Mouse (Mus musculus) fat pad, adult 2 months (tissue): ENCODE measurements at regions not wholly inside any gene's neighbourhood (a gene's known extent, or its start where the extent isn't known, plus 50 kb on each side); places are given as distances from the start of the nearest gene placed in this dataset.

Source experiments
- DNase-seq: peaks from one replicate; pipeline ENCODE4 v3.0.0-alpha.2; 2011; ENCODE audit warnings: low read depth, low spot score; ENCODE audit errors: extremely low read depth

- no peak for DNase-seq
Measured at GRCm38 (mm10) chr6:51039486-51040180, 385.4 kb upstream of the Npvf start.

DNA sequence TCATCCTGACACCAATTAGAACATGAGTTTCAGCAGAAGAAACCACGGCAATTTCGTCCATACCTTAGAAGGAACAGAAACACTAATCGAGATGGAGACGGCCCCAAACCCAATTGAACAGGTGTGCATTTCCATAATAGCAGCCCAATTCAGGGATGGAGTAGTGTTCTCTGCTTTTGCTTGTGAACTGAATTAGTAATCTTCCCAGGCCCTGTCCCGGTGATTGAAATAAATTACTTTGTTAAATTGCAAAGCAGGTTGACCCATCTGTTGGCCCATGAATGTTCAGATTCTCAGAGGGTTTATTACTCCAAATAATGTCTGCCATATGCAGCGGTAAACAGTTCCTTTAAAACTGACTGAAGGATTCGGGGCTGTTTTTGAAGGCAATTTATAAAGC lies 388.5 kb upstream of the Nfe2l3 start:
- DNase-seq: no peak

DNA sequence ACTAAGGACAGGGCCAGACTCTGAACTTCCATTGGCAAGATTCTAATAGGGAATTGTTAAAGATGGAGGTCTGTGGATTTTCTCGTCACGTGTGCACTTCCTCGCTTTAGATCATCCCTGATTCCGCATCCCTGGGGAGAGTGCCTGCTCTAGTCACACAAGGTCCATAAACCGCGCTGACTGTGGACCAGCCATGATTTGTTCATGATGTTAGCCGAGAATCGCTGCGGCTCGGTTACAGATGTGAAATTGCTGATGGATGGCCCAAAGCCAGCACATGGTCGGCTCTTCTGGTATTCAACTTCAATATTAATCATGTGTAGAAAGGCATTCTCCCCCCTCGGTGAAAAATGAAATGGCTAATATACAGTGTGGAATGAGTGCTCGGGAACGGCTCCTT lies 387.6 kb upstream of the Nfe2l3 start:
- no peak for DNase-seq

- no peak for DNase-seq
Measured at GRCm38 (mm10) chr6:51052451-51052921, 380.0 kb upstream of the Nfe2l3 start.

- no peak for DNase-seq
Measured at GRCm38 (mm10) chr6:51057229-51057628, 375.2 kb upstream of the Nfe2l3 start.

- DNase-seq: no peak
Measured at GRCm38 (mm10) chr6:51059923-51060847, 372.3 kb upstream of the Nfe2l3 start.

DNA sequence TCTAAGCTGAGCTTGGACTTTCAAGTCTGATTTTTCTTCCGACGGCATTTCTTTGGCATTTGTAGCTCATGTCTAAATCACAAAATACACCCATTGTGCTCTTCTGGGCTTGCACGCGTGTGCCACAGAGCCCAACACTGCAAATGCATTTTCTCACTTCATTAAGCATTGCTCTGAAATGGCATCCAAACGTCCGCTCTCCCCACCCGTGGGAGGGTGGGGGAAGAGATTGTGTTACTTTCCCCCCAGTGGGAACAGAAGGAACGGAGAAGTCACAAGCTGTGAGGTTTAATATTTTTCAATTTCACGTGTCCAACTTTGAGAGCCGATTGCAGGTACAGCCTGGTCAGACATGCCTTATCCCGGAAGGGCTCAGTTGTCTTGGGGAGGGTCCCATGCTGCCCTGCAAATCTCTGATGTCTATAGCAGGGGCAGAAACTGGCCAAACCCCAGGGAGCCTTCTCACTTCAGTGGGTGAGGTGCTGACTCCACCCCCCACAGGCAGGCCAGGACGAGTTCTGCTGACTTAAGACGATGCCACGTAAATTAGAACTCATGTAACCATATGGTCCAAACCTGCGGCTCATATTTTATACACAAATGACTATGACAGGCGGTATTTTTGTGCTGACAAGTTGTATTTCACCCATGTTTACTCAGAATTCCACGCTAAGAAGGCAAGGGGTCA lies 371.5 kb upstream of the Nfe2l3 start:
- DNase-seq: no peak

GRCm38 (mm10) chr6:51065156-51065555 lies 367.3 kb upstream of the Nfe2l3 start:
- DNase-seq: no peak

- DNase-seq: no peak
Measured at GRCm38 (mm10) chr6:51067332-51067731, 365.1 kb upstream of the Nfe2l3 start.

DNA sequence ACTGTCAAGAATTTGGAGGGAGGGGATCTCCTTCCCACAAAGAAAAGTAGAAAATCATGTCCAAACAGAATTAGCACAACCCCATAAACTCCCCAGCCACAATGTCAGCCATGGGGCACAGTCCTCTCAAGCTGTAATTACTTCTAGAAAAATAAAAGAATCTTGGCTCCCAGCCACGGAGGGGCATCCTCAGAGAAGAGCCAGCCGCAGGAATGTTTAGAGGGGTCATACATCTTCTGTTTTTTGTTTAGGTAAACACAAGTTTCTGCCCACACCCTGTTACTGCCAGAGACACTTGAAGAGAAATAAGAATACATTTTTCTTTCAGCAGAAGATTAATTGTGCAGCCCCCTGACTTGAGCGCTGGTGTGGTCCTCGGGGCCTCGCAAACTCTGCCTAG lies 362.5 kb upstream of the Nfe2l3 start:
- no peak for DNase-seq

- DNase-seq: no peak
Measured at GRCm38 (mm10) chr6:51071243-51071642, 361.2 kb upstream of the Nfe2l3 start.

GRCm38 (mm10) chr6:51075026-51075425 lies 357.4 kb upstream of the Nfe2l3 start:
- no peak for DNase-seq

DNA sequence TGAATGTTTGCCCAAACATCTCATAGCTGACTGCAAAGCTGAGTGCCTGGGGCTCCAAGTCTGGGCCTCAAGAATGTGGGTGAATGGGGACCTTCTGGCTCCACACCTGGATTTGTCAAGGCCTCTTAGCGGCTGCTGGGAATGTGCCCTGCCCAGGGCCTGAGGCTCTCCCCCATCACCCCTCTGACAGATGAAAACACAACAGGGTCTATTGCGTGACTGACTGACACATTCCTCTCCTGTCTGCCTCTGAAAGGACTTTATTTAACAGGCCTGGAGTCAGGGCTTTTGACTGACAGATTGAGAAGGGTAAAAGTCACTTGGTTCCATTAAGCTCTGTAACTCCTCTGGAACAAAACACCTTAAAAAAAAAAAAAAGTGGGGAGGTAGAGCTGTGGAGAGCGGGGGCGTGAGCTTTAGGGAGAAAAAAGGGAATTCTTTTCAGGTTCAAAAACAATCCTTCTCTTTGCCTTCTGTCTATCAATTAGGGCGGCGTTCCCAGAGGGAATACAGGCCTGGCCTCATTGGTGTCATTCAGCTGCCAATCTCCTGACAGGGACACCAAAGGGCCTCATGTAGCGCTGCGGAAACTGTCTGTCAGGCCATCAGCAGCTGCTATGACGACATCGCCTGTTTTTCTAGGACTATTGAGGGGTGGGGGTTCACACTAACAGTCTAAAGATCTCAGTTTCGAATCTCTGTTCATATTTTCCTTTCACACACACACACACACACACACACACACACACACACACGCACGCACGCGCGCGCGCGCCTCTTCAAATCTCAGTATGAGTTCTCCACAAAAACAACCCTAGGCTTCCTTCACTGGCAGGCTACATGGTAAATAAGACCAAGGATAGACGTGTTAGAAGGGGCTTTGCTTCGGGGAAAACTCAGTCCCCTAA lies 355.4 kb upstream of the Nfe2l3 start:
- DNase-seq: no peak

DNA sequence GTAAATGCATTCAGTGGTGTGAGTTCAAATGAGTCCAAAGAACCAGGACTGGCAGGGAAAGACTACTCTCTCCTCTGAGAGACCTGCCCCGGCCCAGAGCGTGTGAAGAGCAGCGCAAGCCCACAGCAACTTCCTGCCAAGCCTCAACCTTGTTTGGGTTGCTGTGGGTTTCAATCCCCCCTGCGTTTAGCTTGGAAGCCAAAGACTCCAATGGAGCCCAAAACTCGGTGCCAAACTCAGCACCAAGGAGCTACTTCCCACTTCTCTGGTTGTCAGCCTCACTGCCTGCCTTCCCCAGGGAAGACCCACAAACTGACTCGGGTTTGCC lies 354.7 kb upstream of the Nfe2l3 start:
- DNase-seq: no peak

DNA sequence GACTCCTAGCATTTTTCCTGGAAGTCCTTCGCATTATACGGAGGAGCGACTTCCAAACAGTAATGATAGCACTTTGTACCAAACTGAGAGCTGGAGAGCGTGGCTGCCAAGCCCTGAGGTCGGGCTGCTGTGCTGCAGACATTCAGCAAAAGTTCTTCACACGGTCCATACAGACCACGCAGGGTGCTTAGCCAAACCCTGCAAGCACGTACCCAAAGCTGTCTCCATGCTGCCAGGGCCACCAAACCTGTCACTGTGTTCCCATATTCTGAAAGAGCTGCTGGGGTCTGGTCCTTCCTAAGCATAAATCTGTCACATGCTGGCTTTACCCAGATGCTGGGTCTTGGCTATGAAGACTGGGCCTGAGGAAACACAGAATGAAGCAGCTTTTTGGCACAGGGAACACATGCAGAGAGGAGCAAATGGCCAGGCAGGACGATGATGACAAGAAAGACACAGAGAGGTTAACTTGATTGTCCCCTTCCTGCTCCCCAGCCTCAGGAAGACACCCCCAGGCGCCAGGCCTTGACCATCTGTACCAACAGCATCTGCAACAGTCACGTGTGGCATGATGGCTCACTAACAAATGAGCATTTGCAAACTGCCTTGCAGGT lies 354.0 kb upstream of the Nfe2l3 start:
- no peak for DNase-seq

DNA sequence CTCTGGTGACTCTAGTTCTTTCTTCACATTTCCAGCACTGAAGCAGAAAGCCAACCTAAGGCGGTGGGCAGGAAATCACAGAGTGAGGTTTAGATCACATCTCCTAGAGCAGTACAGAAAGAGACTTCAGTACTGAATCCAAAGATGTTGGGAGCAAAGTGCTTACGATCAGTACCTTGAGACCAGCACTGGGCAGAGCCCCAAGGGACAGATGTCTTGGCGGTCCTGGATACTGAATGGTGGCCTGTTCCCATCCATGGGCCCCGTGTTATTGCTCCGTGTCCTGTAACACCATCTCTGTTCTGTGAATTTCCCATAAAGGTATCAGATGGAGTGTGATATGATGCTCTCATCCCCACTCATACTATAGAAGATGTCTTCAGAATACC lies 353.5 kb upstream of the Nfe2l3 start:
- no peak for DNase-seq

DNA sequence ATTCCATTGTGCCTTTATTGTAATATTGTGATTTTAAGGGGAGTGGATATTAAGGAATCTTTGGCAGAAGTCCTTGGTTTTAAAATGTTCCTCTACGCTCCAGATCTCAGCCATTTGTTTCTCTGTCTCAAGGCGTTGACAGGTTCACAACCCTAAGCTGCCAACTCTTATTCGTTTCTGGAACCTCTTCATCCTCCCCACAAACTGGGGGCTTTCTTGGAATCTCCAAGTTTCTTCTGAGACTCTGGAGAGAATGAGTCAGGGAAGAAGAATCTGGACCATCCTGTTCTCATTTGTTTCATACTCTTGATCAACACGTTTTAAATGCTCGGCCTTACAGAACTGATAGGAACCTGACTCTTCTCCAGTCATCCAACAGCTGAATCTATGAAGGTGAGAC lies 351.4 kb upstream of the Nfe2l3 start:
- DNase-seq: no peak

GRCm38 (mm10) chr6:51084656-51085055 lies 347.8 kb upstream of the Nfe2l3 start:
- no peak for DNase-seq

- no peak for DNase-seq
Measured at GRCm38 (mm10) chr6:51085547-51085946, 346.9 kb upstream of the Nfe2l3 start.

DNA sequence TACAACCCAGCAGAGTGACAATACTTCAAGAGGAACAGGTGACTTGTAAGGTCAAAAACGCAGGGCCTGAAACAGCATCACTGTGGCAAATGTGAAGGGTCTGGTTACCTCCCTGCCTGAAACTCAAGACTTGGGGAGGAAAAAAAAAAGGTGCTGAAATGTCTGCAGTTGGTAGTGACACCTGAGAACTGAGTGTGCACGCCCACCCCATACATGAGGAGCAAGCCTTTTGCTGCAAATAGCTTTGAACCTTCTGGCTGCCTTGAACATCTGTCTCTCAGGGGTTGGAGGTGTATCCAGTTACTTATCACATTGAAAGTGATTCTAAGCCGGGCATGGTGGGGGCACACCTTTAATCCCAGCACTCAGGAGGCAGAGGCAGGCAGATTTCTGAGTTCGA lies 346.1 kb upstream of the Nfe2l3 start:
- no peak for DNase-seq
